Mouse (Mus musculus) macrophage (primary cell): ENCODE measurements around the gene Mcm2. TPM values are rescaled to one million over a fixed set of nuclear protein-coding genes. Genes with fewer than 3 reads are reported as not detected.
A peak's percentile ranks its signal among the peaks of the same experiment; 100 is the strongest.

ENCODE experiments used
- H3K27ac ChIP-seq: fragments of 350-480 bp; formaldehyde crosslinking; 2 replicates; pipeline ENCODE4 v1.9.0; 2021
- H3K36me3 ChIP-seq: fragments of 350-480 bp; formaldehyde crosslinking; 2 replicates; pipeline ENCODE4 v1.9.0; 2021; ENCODE audit errors: inconsistent target
- H3K4me3 ChIP-seq: fragments of 350-480 bp; formaldehyde crosslinking; 2 replicates; pipeline ENCODE4 v1.9.0; 2021; ENCODE audit errors: inconsistent target
- H3K79me2 ChIP-seq: fragments of 350-480 bp; formaldehyde crosslinking; 2 replicates; pipeline ENCODE4 v1.9.0; 2021; ENCODE audit errors: inconsistent target
- WGBS: methylation state at CpG from one replicate; pipeline ENCODE4 v1.1.7; 2026; ENCODE audit warnings: inconsistent platforms; ENCODE audit not compliant: missing documents; 5-methylcytosine and 5-hydroxymethylcytosine counted together
- polyA plus RNA-seq: library from polyadenylated mRNA; stranded (reverse); fragments of 250-400 nt; gene quantifications from 3 replicates; pipeline ENCODE4 v1.2.4, GENCODE M21; 2018; ENCODE audit warnings: inconsistent platforms

Gene Mcm2
- polyA plus RNA-seq, 1 experiment from 2014 or later: 17.8 TPM

GRCm38 (mm10) chr6:88934816-88935215 lies 36.2 kb upstream of the Mcm2 start:
- WGBS: 66% methylated on average over 4 of the region's 4 CpGs
- Histone ChIP-seq H3K27ac (no peak overlapping the region), H3K79me2 (no peaks in the 10 kb centered on the region), H3K4me3 (no peak overlapping the region), H3K36me3 (no peaks in the 10 kb centered on the region)

- Histone ChIP-seq H3K27ac (no peak overlapping the region), H3K4me3 (no peak overlapping the region), H3K79me2 (no peaks in the 10 kb centered on the region), H3K36me3 (no peaks in the 10 kb centered on the region)
- WGBS: 88% methylated on average over 4 of the region's 4 CpGs
Observed at GRCm38 (mm10) chr6:88934132-88934531, 35.6 kb upstream of the Mcm2 start.

GRCm38 (mm10) chr6:88931449-88931848 lies 32.9 kb upstream of the Mcm2 start:
- H3K4me3 ChIP-seq: no peak overlapping the region
- 95% methylated on average over 2 of the region's 2 CpGs for WGBS
- H3K79me2 ChIP-seq: no peaks in the 10 kb centered on the region
- H3K27ac ChIP-seq: no peak overlapping the region
- no peaks in the 10 kb centered on the region for H3K36me3 ChIP-seq

DNA sequence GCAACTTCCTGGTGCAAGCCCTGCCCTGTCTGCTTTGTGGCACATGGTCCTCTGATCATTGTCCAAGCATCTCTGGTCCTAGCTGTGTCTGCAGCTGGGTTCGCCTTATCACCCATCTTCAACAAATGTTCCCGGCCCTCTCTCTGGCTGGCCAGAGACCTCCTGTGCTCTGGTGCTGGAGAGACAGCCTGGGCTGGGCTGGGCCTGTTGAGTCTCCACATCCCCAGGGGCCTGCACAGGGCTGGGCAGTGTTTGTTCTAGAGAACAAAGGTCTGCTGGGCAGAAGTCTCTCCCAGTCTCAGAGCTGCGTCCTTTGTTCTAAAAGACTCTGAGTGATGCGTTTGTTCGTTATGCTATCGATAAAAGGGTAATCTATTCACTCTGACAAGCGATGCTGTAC lies 31.5 kb upstream of the Mcm2 start:
- Histone ChIP-seq H3K27ac (no peak overlapping the region), H3K4me3 (no peak overlapping the region), H3K79me2 (no peaks in the 10 kb centered on the region), H3K36me3 (no peaks in the 10 kb centered on the region)
- WGBS: 100% methylated on average over 5 of the region's 7 CpGs

DNA sequence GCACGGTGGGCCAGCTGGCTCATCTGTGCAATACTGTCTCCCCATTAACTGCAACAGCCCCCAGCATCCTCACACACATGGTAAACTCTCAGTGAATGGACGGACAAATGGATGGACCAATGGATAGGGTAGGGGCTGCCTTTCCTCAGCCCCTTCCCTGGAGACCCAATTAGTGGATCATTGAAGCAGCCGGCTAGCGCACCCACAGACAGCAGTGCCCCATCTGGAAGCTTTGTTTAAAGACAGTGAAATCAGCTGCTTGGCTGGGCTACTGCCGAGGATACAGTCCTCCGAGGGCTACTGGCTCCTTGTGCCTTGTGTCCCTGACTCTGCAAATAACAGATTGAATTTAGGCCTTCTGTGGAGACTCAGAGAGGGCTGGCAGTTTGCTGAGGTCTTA lies 30.9 kb upstream of the Mcm2 start:
- WGBS: 93% methylated on average over 6 of the region's 6 CpGs
- Histone ChIP-seq H3K4me3 (no peak overlapping the region), H3K36me3 (no peaks in the 10 kb centered on the region), H3K79me2 (no peaks in the 10 kb centered on the region), H3K27ac (no peak overlapping the region)

- no peak overlapping the region for H3K4me3 ChIP-seq
- no peaks in the 10 kb centered on the region for H3K36me3 ChIP-seq
- no peak overlapping the region for H3K27ac ChIP-seq
- no peaks in the 10 kb centered on the region for H3K79me2 ChIP-seq
- 91% methylated on average over 5 of the region's 5 CpGs for WGBS
Observed at GRCm38 (mm10) chr6:88928576-88928975, 30.0 kb upstream of the Mcm2 start.

GRCm38 (mm10) chr6:88928026-88928425 lies 29.4 kb upstream of the Mcm2 start:
- H3K36me3 ChIP-seq: no peaks in the 10 kb centered on the region
- no peak overlapping the region for H3K27ac ChIP-seq
- no peak overlapping the region for H3K4me3 ChIP-seq
- 100% methylated on average over 1 of the region's 1 CpGs for WGBS
- H3K79me2 ChIP-seq: no peaks in the 10 kb centered on the region

- Histone ChIP-seq H3K4me3 (no peak overlapping the region), H3K27ac (peak overlapping the region; percentile 50), H3K79me2 (no peaks in the 10 kb centered on the region), H3K36me3 (no peaks in the 10 kb centered on the region)
- WGBS: 14% methylated on average over 2 of the region's 2 CpGs
Observed at GRCm38 (mm10) chr6:88927595-88927994, 29.0 kb upstream of the Mcm2 start.

GRCm38 (mm10) chr6:88926870-88927269 lies 28.3 kb upstream of the Mcm2 start:
- no peaks in the 10 kb centered on the region for H3K79me2 ChIP-seq
- H3K4me3 ChIP-seq: no peak overlapping the region
- no peaks in the 10 kb centered on the region for H3K36me3 ChIP-seq
- H3K27ac ChIP-seq: peak overlapping the region; percentile 50
- WGBS: 7% methylated on average over 3 of the region's 3 CpGs

GRCm38 (mm10) chr6:88925640-88926205 lies 27.1 kb upstream of the Mcm2 start:
- H3K4me3 ChIP-seq: no peak overlapping the region
- H3K36me3 ChIP-seq: no peaks in the 10 kb centered on the region
- 84% methylated on average over 4 of the region's 4 CpGs for WGBS
- H3K79me2 ChIP-seq: no peaks in the 10 kb centered on the region
- H3K27ac ChIP-seq: no peak overlapping the region

GRCm38 (mm10) chr6:88924502-88925275 lies 26.1 kb upstream of the Mcm2 start:
- no peaks in the 10 kb centered on the region for H3K36me3 ChIP-seq
- no peak overlapping the region for H3K4me3 ChIP-seq
- no peaks in the 10 kb centered on the region for H3K79me2 ChIP-seq
- no peak overlapping the region for H3K27ac ChIP-seq
- 43% methylated on average over 5 of the region's 5 CpGs for WGBS

DNA sequence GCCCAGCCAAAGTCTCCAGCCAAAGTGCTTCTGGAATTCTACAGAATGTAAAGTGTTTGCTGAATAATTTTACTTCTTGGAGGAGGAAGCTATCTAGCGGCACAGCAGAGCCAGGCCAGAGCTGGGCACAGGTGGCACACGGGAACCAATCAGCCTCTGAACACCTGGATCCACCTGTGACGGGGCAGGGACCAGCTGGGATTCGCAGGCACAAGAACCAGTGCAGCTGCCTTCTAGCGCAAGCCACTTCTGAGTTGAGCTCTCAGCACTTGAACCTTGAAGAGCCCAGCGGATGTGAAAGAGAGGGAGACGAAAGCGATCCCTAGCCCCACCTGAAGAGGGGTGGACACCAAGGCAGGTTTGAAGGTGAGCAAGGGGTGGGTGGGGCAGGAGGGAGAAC lies 20.2 kb upstream of the Mcm2 start:
- H3K4me3 ChIP-seq: no peak overlapping the region
- no peak overlapping the region for H3K27ac ChIP-seq
- no peaks in the 10 kb centered on the region for H3K79me2 ChIP-seq
- no peaks in the 10 kb centered on the region for H3K36me3 ChIP-seq
- 87% methylated on average over 8 of the region's 8 CpGs for whole genome bisulfite sequencing

- peaks cover 16% of the 10 kb centered on the region for H3K36me3 ChIP-seq
- H3K4me3 ChIP-seq: no peak overlapping the region
- H3K79me2 ChIP-seq: no peaks in the 10 kb centered on the region
- 88% methylated on average over 1 of the region's 1 CpGs for WGBS
- no peak overlapping the region for H3K27ac ChIP-seq
Observed at GRCm38 (mm10) chr6:88916153-88916552, 17.6 kb upstream of the Mcm2 start.

DNA sequence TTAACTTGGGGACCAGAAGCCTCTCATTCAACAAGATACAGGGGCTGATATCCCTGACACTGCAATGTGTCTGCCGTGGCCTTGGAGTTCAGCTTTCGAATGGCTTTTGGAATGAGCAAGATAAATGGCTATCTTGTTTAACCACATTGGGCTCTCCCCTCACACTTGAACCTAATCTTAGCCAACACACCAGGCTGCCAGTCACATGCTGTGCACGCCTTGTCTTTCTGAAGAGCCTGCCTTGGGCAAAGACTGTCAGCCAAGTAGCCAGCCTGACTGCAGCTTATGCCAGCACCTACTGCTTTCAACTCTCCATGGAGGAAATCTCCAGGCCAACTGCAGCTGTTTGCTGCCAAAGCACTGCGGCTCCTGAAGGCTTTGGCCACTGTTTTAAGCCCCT lies 16.9 kb upstream of the Mcm2 start:
- Histone ChIP-seq H3K4me3 (no peak overlapping the region), H3K36me3 (peaks cover 22% of the 10 kb centered on the region), H3K27ac (no peak overlapping the region), H3K79me2 (no peaks in the 10 kb centered on the region)
- 94% methylated on average over 4 of the region's 4 CpGs for WGBS

DNA sequence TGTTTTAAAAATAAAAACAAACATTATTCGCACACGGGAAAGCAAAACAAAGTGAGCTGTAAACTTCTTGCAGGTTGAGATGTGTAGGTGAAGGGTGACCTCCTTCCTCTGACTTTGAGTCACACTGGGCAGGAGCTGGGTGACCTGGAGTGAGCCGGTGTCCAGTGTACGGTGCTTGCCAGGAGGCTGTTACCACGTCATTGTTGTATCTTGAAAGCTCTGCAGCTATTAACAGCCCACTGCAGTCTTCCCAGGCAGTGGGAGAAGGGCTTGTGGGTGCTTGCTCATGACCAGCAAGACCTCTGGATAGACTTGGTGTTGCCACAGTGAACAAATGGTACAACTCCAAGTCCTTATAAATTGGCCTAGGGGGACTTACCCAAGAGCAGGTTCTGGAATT lies 16.2 kb upstream of the Mcm2 start:
- Histone ChIP-seq H3K4me3 (no peak overlapping the region), H3K79me2 (no peaks in the 10 kb centered on the region; the same call in 1 of the 2 replicates), H3K36me3 (peaks cover 30% of the 10 kb centered on the region), H3K27ac (no peak overlapping the region)
- WGBS: 86% methylated on average over 5 of the region's 5 CpGs

- H3K79me2 ChIP-seq: peaks cover 12% of the 10 kb centered on the region; the same call in 1 of the 2 replicates
- no peak overlapping the region for H3K27ac ChIP-seq
- H3K36me3 ChIP-seq: peaks cover 43% of the 10 kb centered on the region
- no peak overlapping the region for H3K4me3 ChIP-seq
Observed at GRCm38 (mm10) chr6:88913440-88913839, 14.9 kb upstream of the Mcm2 start.
